ENCODE assay signal across 1 mouse cellular context in the genomic region with DNA sequence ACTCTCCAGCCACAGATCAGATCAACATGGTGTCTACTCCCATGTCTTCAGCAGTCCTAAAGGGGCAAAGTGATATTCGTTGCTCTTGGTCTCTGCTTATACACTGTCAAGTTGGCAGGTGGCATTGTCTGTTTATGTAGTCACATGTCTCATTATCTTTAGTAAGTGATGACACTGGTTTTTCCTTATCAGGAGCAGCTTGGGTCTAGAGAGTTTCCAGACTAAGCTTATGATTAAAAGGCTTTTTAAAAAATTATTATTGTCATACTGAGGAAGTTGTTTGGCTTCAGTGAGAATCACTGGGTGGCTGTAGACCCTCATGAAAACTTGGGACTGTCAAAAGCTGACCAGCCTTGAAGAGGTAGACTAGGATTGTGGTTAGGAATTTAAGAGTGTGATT.
TF ChIP-seq lines count a peak whose summit lies in the region.

Ins2 (minus strand) TSS at position 101 of the 400 bp plus-strand sequence.

TF ChIP-seq in MEL, 35 proteins besides CTCF, POLR2A, EP300 and RAD21 (continued from another document):
- TF ChIP-seq TCF12 (IDR thresholded peaks at IDR 0.05; ENCODE audit: low read depth, low read length): no peak
- no peak for TF ChIP-seq MAZ (IDR thresholded peaks at IDR 0.05; ENCODE audit: low read depth, low read length)
- TF ChIP-seq SMC3 (IDR thresholded peaks at IDR 0.05; ENCODE audit: low read depth, low read length): no peak
- TF ChIP-seq JUND (IDR thresholded peaks at IDR 0.05; ENCODE audit: low read depth, low read length): no peak
- no peak for TF ChIP-seq ZMIZ1 (IDR thresholded peaks at IDR 0.05; ENCODE audit: low read depth, low read length)
- no peak for TF ChIP-seq KAT2A (conservative IDR thresholded peaks at IDR 0.05; ENCODE audit: low read depth, low read length)
- TF ChIP-seq MAFK (IDR thresholded peaks at IDR 0.05; ENCODE audit: borderline replicate concordance, low read depth, low read length): no peak
- no peak for TF ChIP-seq USF2 (IDR thresholded peaks at IDR 0.05; ENCODE audit: borderline replicate concordance in 1 of 2, insufficient read depth in 1 of 2, low read depth in 1 of 2, low read length in 2 of 2)
- TF ChIP-seq ETS1 (IDR thresholded peaks at IDR 0.05; ENCODE audit: low read depth, low read length): peak; percentile 31; the same call in 1 of the 2 replicates
